Mouse (Mus musculus) CH12.LX (cell line): ENCODE data around the gene Kalrn. TPM values are rescaled to one million over a fixed set of nuclear protein-coding genes. Genes with fewer than 3 reads are reported as not detected.

Source experiments
- DNase-seq: peaks from one replicate; pipeline ENCODE4 v3.0.0-alpha.2; 2013; ENCODE audit errors: extremely low read depth
- H3K27ac ChIP-seq: 2 replicates; pipeline ENCODE4 v1.5.1; 2012; ENCODE audit warnings: low read depth, mild to moderate bottlenecking, control low read depth, moderate library complexity; ENCODE audit not compliant: insufficient read depth
- H3K27me3 ChIP-seq: replicated peaks from 2 replicates; pipeline ENCODE3; 2012; ENCODE audit warnings: inconsistent platforms
- H3K36me3 ChIP-seq, 2 experiments: replicated peaks in 1 of 2; 2 replicates each; pipeline versions ENCODE3 to v1.6.1; 2012; ENCODE audit warnings: inconsistent platforms in 1 of 2, low read length in 1 of 2, mild to moderate bottlenecking in 1 of 2, mixed read lengths in 1 of 2, moderate library complexity in 1 of 2; ENCODE audit not compliant: control insufficient read depth in 1 of 2, insufficient read depth in 1 of 2
- H3K4me1 ChIP-seq, 2 experiments: 2 replicates each; pipeline ENCODE4 v1.6.1; 2012; ENCODE audit warnings: inconsistent platforms in 1 of 2, moderate library complexity in 1 of 2; ENCODE audit not compliant: insufficient read depth in 2 of 2, control insufficient read depth in 1 of 2
- H3K4me2 ChIP-seq: 2 replicates; pipeline ENCODE4 v1.6.1; 2012; ENCODE audit warnings: low read depth, mild to moderate bottlenecking, control low read depth; ENCODE audit not compliant: poor library complexity, insufficient read depth, severe bottlenecking
- H3K4me3 ChIP-seq, 3 experiments: fragments of 150-350 bp in 1 of 3; sonication (generic) in 1 of 3; replicated peaks in 1 of 3; 2 replicates each; pipeline versions ENCODE3 to v1.5.1; 2011 to 2012; ENCODE audit warnings: low read depth in 2 of 3, low read length in 2 of 3, mild to moderate bottlenecking in 2 of 3, moderate library complexity in 2 of 3, control low read depth in 1 of 3, improper control_type of control experiment in 1 of 3, inconsistent platforms in 1 of 3, mixed read lengths in 1 of 3; ENCODE audit not compliant: poor library complexity in 1 of 3
- H3K79me2 ChIP-seq: replicated peaks from 2 replicates; pipeline ENCODE4 v1.6.1; 2012; ENCODE audit warnings: mild to moderate bottlenecking, moderate library complexity; ENCODE audit not compliant: control insufficient read depth, poor library complexity, insufficient read depth, severe bottlenecking; ENCODE audit errors: extremely low read depth
- H3K9ac ChIP-seq: 2 replicates; pipeline ENCODE4 v1.6.1; 2012; ENCODE audit warnings: low read depth, mild to moderate bottlenecking, control low read depth, moderate library complexity; ENCODE audit not compliant: insufficient read depth
- H3K9me3 ChIP-seq: replicated peaks from 2 replicates; pipeline ENCODE3; 2012; ENCODE audit warnings: low read length, inconsistent platforms, mixed read lengths
- CTCF ChIP-seq, 2 experiments: IDR thresholded peaks in 1 of 2; conservative IDR thresholded peaks in 1 of 2; 2 replicates each; pipeline ENCODE4 v1.5.1; 2011 to 2012; ENCODE audit warnings: low read depth in 2 of 2, low read length in 2 of 2, improper control_type of control experiment in 1 of 2, inconsistent platforms in 1 of 2, mild to moderate bottlenecking in 1 of 2, moderate library complexity in 1 of 2
- E2F4 ChIP-seq: IDR thresholded peaks from 2 replicates; pipeline ENCODE4 v1.6.1; 2011; ENCODE audit warnings: low read depth, low read length, improper control_type of control experiment; ENCODE audit not compliant: insufficient replicate concordance
- ELF1 ChIP-seq: IDR thresholded peaks from 2 replicates; pipeline ENCODE4 v1.6.1; 2014; ENCODE audit warnings: low read depth, mild to moderate bottlenecking, inconsistent platforms, low read length, improper control_type of control experiment
- GABPA ChIP-seq: IDR thresholded peaks from 2 replicates; pipeline ENCODE4 v1.6.1; 2012; ENCODE audit warnings: low read depth, low read length, improper control_type of control experiment, inconsistent platforms; ENCODE audit not compliant: insufficient replicate concordance
- IRF4 ChIP-seq: IDR thresholded peaks from 2 replicates; pipeline ENCODE4 v1.6.1; 2014; ENCODE audit warnings: low read depth, mild to moderate bottlenecking, inconsistent platforms, low read length, improper control_type of control experiment
- MEF2A ChIP-seq: IDR thresholded peaks from 2 replicates; pipeline ENCODE4 v1.6.1; 2014; ENCODE audit warnings: low read depth, mild to moderate bottlenecking, inconsistent platforms, low read length, improper control_type of control experiment, borderline replicate concordance
- MYC ChIP-seq: IDR thresholded peaks from 2 replicates; pipeline ENCODE4 v1.6.1; 2011; ENCODE audit warnings: low read depth, mild to moderate bottlenecking, improper control_type of control experiment, low read length
- NRF1 ChIP-seq: IDR thresholded peaks from 2 replicates; pipeline ENCODE4 v1.6.1; 2014; ENCODE audit warnings: low read depth, mild to moderate bottlenecking, inconsistent platforms, low read length, improper control_type of control experiment, moderate library complexity
- POLR2A ChIP-seq: IDR thresholded peaks from 2 replicates; pipeline ENCODE4 v1.6.1; 2011; ENCODE audit warnings: low read depth, mild to moderate bottlenecking, improper control_type of control experiment, low read length
- POLR2AphosphoS2 ChIP-seq: IDR thresholded peaks from 2 replicates; pipeline ENCODE4 v1.6.1; 2011; ENCODE audit warnings: low read depth, low read length, improper control_type of control experiment
- RAD21 ChIP-seq: IDR thresholded peaks from 2 replicates; pipeline ENCODE4 v1.6.1; 2011; ENCODE audit warnings: low read depth, mild to moderate bottlenecking, low read length, improper control_type of control experiment, moderate library complexity
- RCOR1 ChIP-seq: conservative IDR thresholded peaks from 2 replicates; pipeline ENCODE4 v1.6.1; 2012; ENCODE audit warnings: low read depth, mild to moderate bottlenecking, inconsistent platforms, low read length, improper control_type of control experiment
- SIN3A ChIP-seq: IDR thresholded peaks from 2 replicates; pipeline ENCODE4 v1.6.1; 2012; ENCODE audit warnings: low read length, improper control_type of control experiment, inconsistent platforms
- SMC3 ChIP-seq: IDR thresholded peaks from 2 replicates; pipeline ENCODE4 v1.6.1; 2011; ENCODE audit warnings: low read depth, low read length, improper control_type of control experiment
- TBP ChIP-seq: conservative IDR thresholded peaks from 2 replicates; pipeline ENCODE4 v1.6.1; 2011; ENCODE audit warnings: low read depth, low read length, improper control_type of control experiment
- TCF12 ChIP-seq: IDR thresholded peaks from 2 replicates; pipeline ENCODE4 v1.6.1; 2014; ENCODE audit warnings: low read depth, mild to moderate bottlenecking, inconsistent platforms, low read length, improper control_type of control experiment
- UBTF ChIP-seq: IDR thresholded peaks from 2 replicates; pipeline ENCODE4 v1.6.1; 2012; ENCODE audit warnings: low read depth, mild to moderate bottlenecking, inconsistent platforms, low read length, improper control_type of control experiment, moderate library complexity
- ZKSCAN1 ChIP-seq: IDR thresholded peaks from 2 replicates; pipeline ENCODE4 v1.6.1; 2012; ENCODE audit warnings: low read depth, inconsistent platforms, low read length, improper control_type of control experiment, borderline replicate concordance
- ZMIZ1 ChIP-seq: IDR thresholded peaks from 2 replicates; pipeline ENCODE4 v1.6.1; 2012; ENCODE audit warnings: low read depth, mild to moderate bottlenecking, inconsistent platforms, low read length, improper control_type of control experiment
- ZNF384 ChIP-seq: IDR thresholded peaks from 2 replicates; pipeline ENCODE4 v1.6.1; 2012; ENCODE audit warnings: low read depth, low read length, improper control_type of control experiment, inconsistent platforms
- dilution Hi-C: fragments of 300-500 bp; cut with MboI; formaldehyde crosslinking; loops from 2 replicates; pipeline ENCODE4 v1.14.3; 2020; ENCODE audit warnings: low sequenced_read_pairs; ENCODE audit not compliant: extremely low pct_unique_long_range_greater_than_20kb, extremely low pct_ligation_motif_present
- in situ Hi-C: fragments of 300-500 bp; cut with MboI; formaldehyde crosslinking; loops from 3 replicates; pipeline ENCODE4 v1.14.3; 2019; ENCODE audit warnings: low sequenced_read_pairs, low pct_ligation_motif_present, low pct_unique_long_range_greater_than_20kb, mixed read lengths
- polyA plus RNA-seq: library from polyadenylated mRNA; unstranded; fragments of >175 nt; gene quantifications from 2 replicates; pipeline ENCODE4 v1.2.1, GENCODE M21; 2012; ENCODE audit warnings: low read depth; ENCODE audit not compliant: insufficient read length
- total RNA-seq, 2 experiments: library from RNA; depleted of rRNA; stranded (reverse); fragments of 300-350 nt in 1 of 2; fragments of >200 nt in 1 of 2; gene quantifications; 2 replicates each; pipeline ENCODE4 v1.2.3; 2012 to 2014

Gene Kalrn
- total and polyA plus RNA-seq, 3 experiments: 0.08 to 0.09 TPM; not detected in 1

DNA sequence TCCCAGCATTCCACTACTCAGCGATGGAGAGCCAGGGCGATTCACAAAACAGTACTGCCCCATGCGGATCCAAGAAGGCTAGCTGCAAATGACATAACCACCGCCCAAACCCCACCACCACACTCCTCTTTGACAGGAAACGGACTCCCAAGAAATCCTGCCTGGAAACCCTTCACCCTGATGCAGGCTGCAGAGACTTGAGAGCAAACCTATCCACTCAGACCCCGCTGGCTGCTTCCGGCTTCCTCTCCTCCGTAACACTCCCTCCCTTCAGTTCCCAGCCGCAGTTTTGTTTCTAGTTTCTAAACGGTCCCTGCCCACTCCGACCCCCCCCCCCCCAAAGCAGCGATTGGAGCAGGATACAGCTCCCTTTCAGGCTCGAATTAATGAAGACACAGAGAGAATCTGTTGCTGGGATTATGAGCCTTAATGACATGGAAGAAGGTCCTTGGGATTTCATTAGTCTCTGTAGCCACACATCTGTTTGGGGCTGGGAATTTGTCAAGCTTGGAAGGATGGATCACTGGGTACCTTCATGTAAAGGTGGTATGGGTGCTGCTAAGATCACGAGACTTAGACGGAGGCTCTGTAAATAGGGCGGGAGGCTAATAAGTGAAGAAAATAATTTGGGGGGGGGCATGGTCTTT lies 478.8 kb downstream of the Kalrn start:
- no peaks in the 10 kb centered on the region for H3K9me3 ChIP-seq
- H3K9ac ChIP-seq: no peak overlapping the region
- dilution Hi-C loops: no loop called here
- H3K27ac ChIP-seq: no peak overlapping the region
- H3K4me3 ChIP-seq: no peak overlapping the region
- H3K27me3 ChIP-seq: peaks cover 68% of the 10 kb centered on the region
- no peaks in the 10 kb centered on the region for H3K36me3 ChIP-seq
- H3K4me1 ChIP-seq: peaks cover 3 to 13% of the 10 kb centered on the region in 2 experiments; a peak in 2 of 4 replicates
- H3K4me2 ChIP-seq: peak overlapping the region; percentile 75
- TF ChIP-seq POLR2A (no peak), ZKSCAN1 (no peak), UBTF (0 out of 2 replicates have a peak, but pooled peaks have one; percentile 7), RCOR1 (no peak), ZNF384 (no peak), RAD21 (no peak), MYC (no peak), TBP (no peak)
- H3K79me2 ChIP-seq: no peaks in the 10 kb centered on the region
- in situ Hi-C loops: no loop called here
- no peak for DNase-seq

DNA sequence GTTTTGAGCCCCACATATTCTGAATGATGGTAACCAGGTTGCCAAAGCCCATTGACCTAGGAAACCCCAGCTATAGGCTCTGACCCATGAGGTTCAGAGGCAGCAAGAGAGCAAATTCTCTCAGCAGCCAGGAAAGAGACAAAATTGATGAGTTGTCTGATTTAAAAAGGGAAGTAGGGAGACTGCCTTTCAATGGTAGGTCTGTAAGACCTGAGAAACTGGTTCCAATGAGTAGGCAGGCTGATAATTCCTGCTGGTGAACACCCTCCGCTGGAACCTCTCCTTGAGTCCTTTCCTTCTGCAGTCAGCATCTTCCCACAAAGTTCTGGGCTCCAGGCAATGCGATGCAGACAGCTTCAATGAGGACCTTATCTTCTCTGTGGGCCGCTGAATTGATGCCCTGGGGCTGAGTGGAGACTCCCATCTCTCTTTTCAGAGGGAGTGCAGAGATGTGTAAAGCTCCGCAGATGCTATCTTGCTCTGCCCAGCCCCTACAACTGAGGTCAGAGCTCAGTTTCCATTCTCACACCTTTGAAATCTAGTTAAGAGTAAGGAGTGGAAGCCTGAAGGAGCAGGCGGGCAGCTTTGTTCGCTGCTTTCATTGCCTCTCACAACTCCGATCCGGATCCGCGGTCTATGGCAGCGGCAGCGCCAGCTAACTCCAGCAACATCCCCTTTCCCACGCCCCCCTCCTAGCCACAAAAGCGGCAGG lies 479.4 kb downstream of the Kalrn start:
- Histone ChIP-seq H3K9me3 (no peaks in the 10 kb centered on the region), H3K4me2 (peak overlapping the region; percentile 75), H3K9ac (no peak overlapping the region), H3K27me3 (peaks cover 67% of the 10 kb centered on the region), H3K4me1 (peaks cover 3 to 13% of the 10 kb centered on the region in 2 experiments; a peak in 2 of 4 replicates), H3K27ac (no peak overlapping the region), H3K79me2 (no peaks in the 10 kb centered on the region), H3K36me3 (no peaks in the 10 kb centered on the region), H3K4me3 (no peak overlapping the region)
- TF ChIP-seq GABPA (no peak), ZKSCAN1 (no peak), E2F4 (no peak), IRF4 (no peak), CTCF (conservative IDR thresholded peaks at IDR 0.05 in 1 of 2, IDR thresholded peaks at IDR 0.05 in 1 of 2; ENCODE audit: low read depth in 2 of 2, low read length in 2 of 2) (no peak), MEF2A (no peak), UBTF (no peak), POLR2AphosphoS2 (no peak), ZMIZ1 (no peak), ELF1 (no peak), TCF12 (no peak), NRF1 (no peak), SIN3A (no peak), SMC3 (no peak), RAD21 (no peak), POLR2A (no peak)
- dilution Hi-C loops (no loop called here), in situ Hi-C loops (no loop called here)
- DNase-seq: no peak
